ENCODE assay signal across 18 mouse cellular contexts in genomic region chr8:116842678-116843077, GRCm38 (mm10).
A peak's percentile ranks its signal among the peaks of the same experiment; 100 is the strongest.
DNase-seq lines count a peak whose midpoint lies in the region; ATAC-seq lines count a peak whose summit lies in the region.
"Had no signal": no experiment of that assay in that cellular context is flagged by ENCODE, and none has a peak within 500 bp of the region (broad histone marks: within the 10 kb centered on the region; RNA-seq: fewer than 3 reads in every experiment).

No protein-coding gene starts in this region.

- no peak overlapping the region for H3K9ac ChIP-seq in hindbrain, embryonic 14.5 days
- H3K9ac ChIP-seq: embryonic facial prominence, embryonic 12.5 days had no signal

- H3K9me3 ChIP-seq in hindbrain, embryonic 14.5 days (ENCODE audit: control insufficient read depth, low read length), result no peaks in the 10 kb centered on the region
- H3K9me3 ChIP-seq: embryonic facial prominence, embryonic 12.5 days; heart, embryonic 10.5 days; hindbrain, embryonic 10.5 days had no signal

- H3K27me3 ChIP-seq in hindbrain, embryonic 14.5 days (ENCODE audit: control insufficient read depth, insufficient read depth, low read length), result no peaks in the 10 kb centered on the region
- H3K27me3 ChIP-seq: embryonic facial prominence, embryonic 12.5 days had no signal

- no peak overlapping the region for H3K27ac ChIP-seq in hindbrain, embryonic 14.5 days
- H3K27ac ChIP-seq: embryonic facial prominence, embryonic 12.5 days; heart, embryonic 10.5 days; hindbrain, embryonic 10.5 days had no signal

- intact Hi-C loops in heart, postnatal 10 days (cut with DNase I), result no loop called here

- H3K4me2 ChIP-seq in hindbrain, embryonic 14.5 days (replicated peaks), result no peak overlapping the region
- H3K4me2 ChIP-seq: embryonic facial prominence, embryonic 12.5 days had no signal

- peak; percentile 4 for DNase-seq in kidney, adult 11 months
- DNase-seq in kidney, postnatal 4 days, result no peak
- peak; percentile 48 to 55 for DNase-seq in cerebellum, adult 18-20 months
- DNase-seq in cerebellum, adult 8-10 months, result peak; percentile 55
- peak; percentile 12 to 45 for DNase-seq in cerebellum, postnatal 36 days
- no peak for DNase-seq in hindbrain, embryonic 14.5 days (ENCODE audit: low spot score)
- DNase-seq in heart, postnatal 10 days, result no peak
- DNase-seq: adrenal gland, adult 2 months; adrenal gland, postnatal 36 days; gastrocnemius, postnatal 10 days; heart, adult 18-20 months had no signal

- 81% methylated on average over 6 of the region's 6 CpGs for WGBS in hindbrain, embryonic 14.5 days

- H3K4me3 ChIP-seq in hindbrain, embryonic 14.5 days (replicated peaks; ENCODE audit: low read length), result no peak overlapping the region
- H3K4me3 ChIP-seq: embryonic facial prominence, embryonic 12.5 days; heart, embryonic 10.5 days; hindbrain, embryonic 10.5 days had no signal

- ATAC-seq in hindbrain, embryonic 14.5 days (ENCODE audit: low FRiP score), result no peak
- ATAC-seq: forebrain, embryonic 16.5 days; hindbrain, embryonic 16.5 days; inflammation-experienced regulatory T-cells, adult 6 months; intestine, postnatal 0 days had no signal

- H3K4me1 ChIP-seq in hindbrain, embryonic 14.5 days (replicated peaks; ENCODE audit: control insufficient read depth, insufficient read depth, low read length), result no peaks in the 10 kb centered on the region
- H3K4me1 ChIP-seq: embryonic facial prominence, embryonic 12.5 days; heart, embryonic 10.5 days; hindbrain, embryonic 10.5 days had no signal

- H3K36me3 ChIP-seq in hindbrain, embryonic 14.5 days (replicated peaks; ENCODE audit: control insufficient read depth, insufficient read depth), result no peaks in the 10 kb centered on the region
- H3K36me3 ChIP-seq: embryonic facial prominence, embryonic 12.5 days; heart, embryonic 10.5 days; hindbrain, embryonic 10.5 days had no signal

Comparison
In these comparisons a context has a peak if more than half of its experiments do, and no peak if none do; other contexts are left out.
1. DNase-seq: peak in kidney, adult 11 months (single experiment), cerebellum, adult 18-20 months (2 of 2), cerebellum, adult 8-10 months (single experiment) and cerebellum, postnatal 36 days (2 of 2); none in kidney, postnatal 4 days (0 of 2), hindbrain, embryonic 14.5 days (single experiment) and heart, postnatal 10 days (0 of 2).